Mouse (Mus musculus): ENCODE measurements around the gene Ttbk2.

GRCm38 (mm10) chr2:120720821-120721220 is 129.6 kb downstream of the Ttbk2 start:
- TF ChIP-seq CTCF (IDR thresholded peaks at IDR 0.05; ENCODE audit: control insufficient read depth, insufficient read depth, low read length) = no peak
- TF ChIP-seq POLR2A (IDR thresholded peaks at IDR 0.05; ENCODE audit: borderline replicate concordance, control insufficient read depth, low read depth, low read length) = no peak

Measured in bone marrow, adult 2 months (tissue).